Mouse (Mus musculus) testis, adult 2 months (tissue): ENCODE data around the gene Ffar3. TPM values are rescaled to one million over a fixed set of nuclear protein-coding genes. Genes with fewer than 3 reads are reported as not detected.
"Not testable (repeated sequence)": the region's sequence is repeated elsewhere in the genome, so short reads cannot be mapped to it uniquely, and the experiment has no call there.

ENCODE experiments used
- H3K27ac ChIP-seq: fragments of 200-500 bp; 2 replicates; pipeline ENCODE4 v1.5.1; 2012; ENCODE audit warnings: low read depth, low read length; ENCODE audit not compliant: control insufficient read depth, insufficient read depth
- H3K27me3 ChIP-seq: fragments of 200-500 bp; 2 replicates; pipeline ENCODE4 v1.6.1; 2012; ENCODE audit warnings: mild to moderate bottlenecking, low read length, moderate library complexity; ENCODE audit not compliant: control insufficient read depth, insufficient read depth
- H3K36me3 ChIP-seq: fragments of 200-500 bp; 2 replicates; pipeline ENCODE4 v1.6.1; 2012; ENCODE audit warnings: mild to moderate bottlenecking, low read length; ENCODE audit not compliant: control insufficient read depth, insufficient read depth
- H3K4me1 ChIP-seq: fragments of 200-500 bp; 2 replicates; pipeline ENCODE4 v1.6.1; 2012; ENCODE audit warnings: low read length; ENCODE audit not compliant: control insufficient read depth, insufficient read depth
- H3K4me3 ChIP-seq: fragments of 200-500 bp; 2 replicates; pipeline ENCODE4 v1.5.1; 2012; ENCODE audit warnings: low read depth, mild to moderate bottlenecking, low read length, moderate library complexity, mixed read lengths; ENCODE audit not compliant: control insufficient read depth
- CTCF ChIP-seq: fragments of 200-500 bp; IDR thresholded peaks from 2 replicates; pipeline ENCODE4 v1.5.1; 2012; ENCODE audit warnings: low read depth, mild to moderate bottlenecking, inconsistent platforms, low read length, moderate library complexity; ENCODE audit not compliant: control insufficient read depth, insufficient read depth, insufficient replicate concordance
- POLR2A ChIP-seq: fragments of 200-500 bp; IDR thresholded peaks from 2 replicates; pipeline ENCODE4 v1.6.1; 2012; ENCODE audit warnings: low read depth, mild to moderate bottlenecking, inconsistent platforms, low read length, moderate library complexity; ENCODE audit not compliant: control insufficient read depth
- polyA plus RNA-seq: library from polyadenylated mRNA; depleted of rRNA; stranded (reverse); fragments of >200 nt; gene quantifications from 2 replicates; pipeline ENCODE4 v1.2.3, GENCODE M21; 2012

The Ffar3 gene
- polyA plus RNA-seq, 1 experiment, result not detected

- Histone ChIP-seq H3K27ac (no peak overlapping the region), H3K4me1 (no peaks in the 10 kb centered on the region), H3K36me3 (no peaks in the 10 kb centered on the region), H3K27me3 (no peaks in the 10 kb centered on the region), H3K4me3 (no peak overlapping the region)
- TF ChIP-seq POLR2A (no peak), CTCF (no peak)
Measured at GRCm38 (mm10) chr7:30844676-30845297, 11.2 kb downstream of the Ffar3 start.

GRCm38 (mm10) chr7:30842092-30842491 is 13.9 kb downstream of the Ffar3 start:
- H3K4me3 ChIP-seq, result no peak overlapping the region
- no peaks in the 10 kb centered on the region for H3K36me3 ChIP-seq
- TF ChIP-seq POLR2A (no peak), CTCF (no peak)

GRCm38 (mm10) chr7:30841379-30841778 is 14.6 kb downstream of the Ffar3 start:
- TF ChIP-seq CTCF (no peak), POLR2A (no peak)
- Histone ChIP-seq H3K27ac (no peak overlapping the region), H3K36me3 (no peaks in the 10 kb centered on the region), H3K4me3 (no peak overlapping the region), H3K27me3 (no peaks in the 10 kb centered on the region), H3K4me1 (no peaks in the 10 kb centered on the region)

More at GRCm38 (mm10) chr7:30842092-30842491, 13.9 kb downstream of the Ffar3 start:
- Histone ChIP-seq H3K4me1 (no peaks in the 10 kb centered on the region), H3K27me3 (no peaks in the 10 kb centered on the region), H3K27ac (no peak overlapping the region)

GRCm38 (mm10) chr7:30840306-30840705 is 15.7 kb downstream of the Ffar3 start:
- H3K4me3 ChIP-seq, result no peak overlapping the region
- H3K4me1 ChIP-seq, result no peaks in the 10 kb centered on the region

GRCm38 (mm10) chr7:30837277-30837676 is 18.7 kb downstream of the Ffar3 start:
- Histone ChIP-seq H3K27ac (no peak overlapping the region), H3K27me3 (no peaks in the 10 kb centered on the region), H3K36me3 (no peaks in the 10 kb centered on the region), H3K4me3 (no peak overlapping the region), H3K4me1 (no peaks in the 10 kb centered on the region)
- TF ChIP-seq POLR2A, result no peak
- TF ChIP-seq CTCF, result no peak

More at GRCm38 (mm10) chr7:30840306-30840705, 15.7 kb downstream of the Ffar3 start:
- Histone ChIP-seq H3K36me3 (no peaks in the 10 kb centered on the region), H3K27ac (no peak overlapping the region), H3K27me3 (no peaks in the 10 kb centered on the region)
- no peak for TF ChIP-seq POLR2A
- TF ChIP-seq CTCF, result no peak

GRCm38 (mm10) chr7:30832684-30833083 is 23.3 kb downstream of the Ffar3 start:
- H3K27me3 ChIP-seq, H3K4me1 ChIP-seq, H3K27ac ChIP-seq, H3K4me3 ChIP-seq, H3K36me3 ChIP-seq: not testable (repeated sequence)

GRCm38 (mm10) chr7:30832261-30832660 is 23.7 kb downstream of the Ffar3 start:
- Histone ChIP-seq H3K27ac (no peak overlapping the region), H3K27me3 (no peaks in the 10 kb centered on the region), H3K36me3 (no peaks in the 10 kb centered on the region), H3K4me3 (no peak overlapping the region), H3K4me1 (no peaks in the 10 kb centered on the region)
- TF ChIP-seq POLR2A, result no peak
- no peak for TF ChIP-seq CTCF

GRCm38 (mm10) chr7:30829428-30829827 is 26.6 kb downstream of the Ffar3 start:
- no peak for TF ChIP-seq POLR2A
- no peak for TF ChIP-seq CTCF
- no peak overlapping the region for H3K27ac ChIP-seq
- H3K4me3 ChIP-seq, result no peak overlapping the region

GRCm38 (mm10) chr7:30828871-30829270 is 27.1 kb downstream of the Ffar3 start:
- H3K27me3 ChIP-seq, H3K4me1 ChIP-seq, H3K36me3 ChIP-seq, H3K4me3 ChIP-seq, H3K27ac ChIP-seq: not testable (repeated sequence)

More at GRCm38 (mm10) chr7:30829428-30829827, 26.6 kb downstream of the Ffar3 start:
- H3K27me3 ChIP-seq, result no peaks in the 10 kb centered on the region
- H3K36me3 ChIP-seq, result no peaks in the 10 kb centered on the region
- no peaks in the 10 kb centered on the region for H3K4me1 ChIP-seq
